Mouse (Mus musculus): ENCODE data around the gene Pibf1. TPM values are rescaled to one million over a fixed set of nuclear protein-coding genes. Genes with fewer than 3 reads are reported as not detected.

Pibf1 gene
- polyA plus RNA-seq, 1 experiment from 2014 or later = 19.0 TPM

GRCm38 (mm10) chr14:99285486-99285885 lies 186.3 kb downstream of the Pibf1 start:
- H3K9me3 ChIP-seq = no peaks in the 10 kb centered on the region
- H3K36me3 ChIP-seq = no peaks in the 10 kb centered on the region
- DNase-seq (ENCODE audit: low spot score) = no peak
- no peak overlapping the region for H3K27ac ChIP-seq
- no peaks in the 10 kb centered on the region for H3K4me1 ChIP-seq (replicated peaks)
- no peak overlapping the region for H3K4me3 ChIP-seq
- WGBS = 94% methylated on average over 4 of the region's 4 CpGs
- 0 out of 2 replicates have a peak, but pooled peaks cover 2% of the 10 kb centered on the region for H3K27me3 ChIP-seq (ENCODE audit: insufficient read depth, poor library complexity, severe bottlenecking)

DNA sequence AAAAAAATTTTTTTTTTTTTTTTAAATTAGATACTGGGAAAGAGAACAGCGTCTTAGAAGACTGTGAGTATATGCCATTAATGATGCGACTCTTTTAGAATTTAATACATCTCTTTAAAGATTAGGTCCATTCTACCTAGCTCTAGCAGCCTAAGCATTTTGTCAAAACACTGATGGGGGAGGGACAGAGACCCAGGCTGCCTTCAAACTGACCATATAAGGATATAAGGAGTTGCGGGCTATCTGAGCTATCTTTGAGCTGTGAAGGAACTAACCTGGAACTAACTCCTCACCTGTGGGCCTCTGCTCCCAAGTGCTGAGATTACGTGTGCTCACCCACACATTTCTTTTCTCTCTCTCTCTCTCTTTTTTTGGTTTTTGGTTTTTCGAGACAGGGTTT lies 193.0 kb downstream of the Pibf1 start:
- no peak overlapping the region for H3K4me3 ChIP-seq
- no peaks in the 10 kb centered on the region for H3K4me1 ChIP-seq (replicated peaks)
- 92% methylated on average over 5 of the region's 5 CpGs for WGBS
- DNase-seq (ENCODE audit: low spot score) = no peak
- H3K27ac ChIP-seq = no peak overlapping the region
- H3K9me3 ChIP-seq = no peaks in the 10 kb centered on the region
- peaks cover 16% of the 10 kb centered on the region for H3K27me3 ChIP-seq (ENCODE audit: insufficient read depth, poor library complexity, severe bottlenecking)
- no peaks in the 10 kb centered on the region for H3K36me3 ChIP-seq

GRCm38 (mm10) chr14:99294424-99294823 lies 195.2 kb downstream of the Pibf1 start:
- 89% methylated on average over 8 of the region's 8 CpGs for WGBS
- Histone ChIP-seq H3K4me3 (no peak overlapping the region), H3K36me3 (no peaks in the 10 kb centered on the region), H3K4me1 (replicated peaks) (peaks cover 8% of the 10 kb centered on the region; the same call in 1 of the 2 replicates), H3K9me3 (no peaks in the 10 kb centered on the region), H3K27ac (no peak overlapping the region), H3K27me3 (ENCODE audit: insufficient read depth, poor library complexity, severe bottlenecking) (peaks cover 36% of the 10 kb centered on the region)
- DNase-seq (ENCODE audit: low spot score) = no peak

- no peak for DNase-seq (ENCODE audit: low spot score)
- WGBS = 70% methylated on average over 15 of the region's 15 CpGs
- no peaks in the 10 kb centered on the region for H3K36me3 ChIP-seq
- H3K27ac ChIP-seq = no peak overlapping the region
- H3K9me3 ChIP-seq = no peaks in the 10 kb centered on the region
- H3K4me3 ChIP-seq = no peak overlapping the region
- peaks cover 14% of the 10 kb centered on the region; the same call in 1 of the 2 replicates for H3K4me1 ChIP-seq (replicated peaks)
- H3K27me3 ChIP-seq (ENCODE audit: insufficient read depth, poor library complexity, severe bottlenecking) = peaks cover 50% of the 10 kb centered on the region
These were observed 196.6 kb downstream of the Pibf1 start for GRCm38 (mm10) chr14:99295606-99296341.

DNA sequence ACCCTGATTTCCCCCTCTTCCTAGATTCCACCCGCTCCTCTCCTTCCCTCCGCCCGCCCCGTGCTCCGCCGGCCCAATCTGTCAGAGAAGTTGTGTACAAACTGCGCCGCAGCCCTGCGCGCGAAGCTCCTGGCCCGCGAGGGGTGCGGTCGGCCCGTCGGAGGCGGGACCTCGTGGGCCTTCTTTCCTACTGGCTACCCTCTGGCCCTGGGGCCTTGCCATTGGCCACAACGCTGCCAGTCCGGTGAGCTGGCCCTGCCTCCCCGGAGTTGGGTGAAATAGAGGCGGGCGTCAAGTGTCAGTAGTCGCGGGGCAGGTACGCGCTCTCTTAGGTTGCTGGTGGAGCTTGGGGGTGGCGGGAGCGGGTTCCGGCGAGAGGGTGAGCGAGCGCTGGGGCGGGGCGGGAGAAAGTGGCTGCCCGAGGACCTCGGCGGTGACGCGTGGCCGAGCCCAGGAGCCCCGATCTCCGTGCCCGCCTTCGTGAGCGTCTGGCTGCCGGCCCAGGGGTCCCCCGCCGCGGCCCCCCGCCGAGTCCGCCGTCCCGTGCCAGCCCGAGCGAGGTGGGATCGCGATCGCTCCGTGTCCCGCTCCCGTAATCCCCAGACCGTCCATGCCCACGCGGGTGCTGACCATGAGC lies 199.3 kb downstream of the Pibf1 start, which contains the start of gene Klf5:
TSS of gene Klf5 (plus strand) at position 307 of the 637 bp plus-strand sequence.
- Histone ChIP-seq H3K27ac (peak within 1 kb of the TSS; percentile 82), H3K27me3 (ENCODE audit: insufficient read depth, poor library complexity, severe bottlenecking) (peaks cover 65% of the 10 kb centered on the region), H3K9me3 (no peaks in the 10 kb centered on the region), H3K4me1 (replicated peaks) (peaks cover 14% of the 10 kb centered on the region; the same call in 1 of the 2 replicates), H3K4me3 (peak within 1 kb of the TSS; percentile 74), H3K36me3 (no peaks in the 10 kb centered on the region)
- WGBS = under 1% methylated on average over 67 of the region's 67 CpGs
- DNase-seq (ENCODE audit: low spot score) = peak; percentile 90

DNA sequence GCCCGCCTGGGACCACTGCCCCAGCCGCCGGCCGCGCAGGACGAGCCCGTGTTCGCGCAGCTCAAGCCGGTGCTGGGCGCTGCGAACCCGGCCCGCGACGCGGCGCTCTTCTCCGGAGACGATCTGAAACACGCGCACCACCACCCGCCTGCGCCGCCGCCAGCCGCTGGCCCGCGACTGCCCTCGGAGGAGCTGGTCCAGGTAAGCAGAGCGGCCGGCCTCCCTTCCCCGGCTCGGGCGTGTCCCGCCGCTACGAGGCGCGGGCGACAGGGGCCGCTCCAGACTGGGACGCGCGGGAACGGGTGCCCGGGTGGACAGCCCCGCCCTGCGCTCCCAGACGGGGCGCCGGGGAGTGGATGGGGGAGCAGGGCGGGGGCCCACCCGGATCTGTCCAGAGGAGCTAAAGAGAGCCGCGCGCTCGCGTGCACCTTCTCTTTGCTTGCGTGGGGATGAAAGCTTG lies 199.8 kb downstream of the Pibf1 start:
- peak overlapping the region; percentile 74 for H3K4me3 ChIP-seq
- no peaks in the 10 kb centered on the region for H3K9me3 ChIP-seq
- H3K27ac ChIP-seq = peak overlapping the region; percentile 82
- DNase-seq (ENCODE audit: low spot score) = peak; percentile 64
- peaks cover 14% of the 10 kb centered on the region; the same call in 1 of the 2 replicates for H3K4me1 ChIP-seq (replicated peaks)
- no peaks in the 10 kb centered on the region for H3K36me3 ChIP-seq
- peaks cover 65% of the 10 kb centered on the region for H3K27me3 ChIP-seq (ENCODE audit: insufficient read depth, poor library complexity, severe bottlenecking)
- under 1% methylated on average over 60 of the region's 60 CpGs for WGBS

GRCm38 (mm10) chr14:99299701-99300191 lies 200.5 kb downstream of the Pibf1 start:
- peak; percentile 35 for DNase-seq (ENCODE audit: low spot score)
- Histone ChIP-seq H3K9me3 (no peaks in the 10 kb centered on the region), H3K27me3 (ENCODE audit: insufficient read depth, poor library complexity, severe bottlenecking) (peaks cover 65% of the 10 kb centered on the region), H3K4me3 (peak overlapping the region; percentile 74), H3K36me3 (no peaks in the 10 kb centered on the region), H3K27ac (no peak overlapping the region), H3K4me1 (replicated peaks) (peaks cover 14% of the 10 kb centered on the region; the same call in 1 of the 2 replicates)
- WGBS = 12% methylated on average over 21 of the region's 21 CpGs

- 59% methylated on average over 11 of the region's 11 CpGs for WGBS
- no peak for DNase-seq (ENCODE audit: low spot score)
- peaks cover 14% of the 10 kb centered on the region; the same call in 1 of the 2 replicates for H3K4me1 ChIP-seq (replicated peaks)
- no peak overlapping the region for H3K27ac ChIP-seq
- no peak overlapping the region for H3K4me3 ChIP-seq
- H3K9me3 ChIP-seq = no peaks in the 10 kb centered on the region
- peaks cover 54% of the 10 kb centered on the region for H3K27me3 ChIP-seq (ENCODE audit: insufficient read depth, poor library complexity, severe bottlenecking)
- H3K36me3 ChIP-seq = no peaks in the 10 kb centered on the region
These were observed 202.2 kb downstream of the Pibf1 start for GRCm38 (mm10) chr14:99301472-99301871.

Other genes with a start within 250 kb of the Pibf1 start
- gene Rpl36a-ps1, start 105.1 kb upstream of the Pibf1 start, polyA plus RNA-seq (2016; fragmentation: Nextera tagmentation; extraction: Ambion mirVana) = 1.8 TPM in 1 of 2 replicates, not detected in the other
- gene Mzt1, start 53.3 kb upstream of the Pibf1 start, polyA plus RNA-seq (2016; fragmentation: Nextera tagmentation; extraction: Ambion mirVana) = 95.4 and 98.4 TPM in 2 replicates
- gene Bora, start 53.2 kb upstream of the Pibf1 start, polyA plus RNA-seq (2016; fragmentation: Nextera tagmentation; extraction: Ambion mirVana) = 67.8 and 81.2 TPM in 2 replicates
- gene Dis3, start 346 bp downstream of the Pibf1 start, polyA plus RNA-seq (2016; fragmentation: Nextera tagmentation; extraction: Ambion mirVana) = 29.7 and 36.8 TPM in 2 replicates
- 1.3 and 1.6 TPM in 2 replicates for gene Klf5, start 199.3 kb downstream of the Pibf1 start, polyA plus RNA-seq (2016; fragmentation: Nextera tagmentation; extraction: Ambion mirVana)

All from hindbrain, embryonic 10.5 days (tissue).